Mouse (Mus musculus) layer of hippocampus, adult 11-12 months (tissue): ENCODE data around the gene Ccdc38.

ENCODE experiments used
- DNase-seq: peaks from one replicate; pipeline ENCODE4 v3.0.0; 2022; ENCODE audit warnings: low spot score

Ccdc38 gene

GRCm38 (mm10) chr10:93540431-93541210 is at the start of gene Ccdc38:
Gene Ccdc38 (plus strand): TSS chr10:93540632.
- DNase-seq: no peak

- no peak for DNase-seq
Observed at GRCm38 (mm10) chr10:93500864-93501263, 39.6 kb upstream of the Ccdc38 start.

GRCm38 (mm10) chr10:93501346-93501745 is 39.1 kb upstream of the Ccdc38 start:
- no peak for DNase-seq

GRCm38 (mm10) chr10:93508383-93508970 is 32.0 kb upstream of the Ccdc38 start:
- no peak for DNase-seq

- DNase-seq: no peak
Observed at GRCm38 (mm10) chr10:93509532-93510153, 30.8 kb upstream of the Ccdc38 start.

- DNase-seq: no peak
Observed at GRCm38 (mm10) chr10:93515419-93515818, 25.0 kb upstream of the Ccdc38 start.

GRCm38 (mm10) chr10:93515927-93516326 is 24.5 kb upstream of the Ccdc38 start:
- DNase-seq: no peak

- no peak for DNase-seq
Observed at GRCm38 (mm10) chr10:93517754-93518153, 22.7 kb upstream of the Ccdc38 start.

GRCm38 (mm10) chr10:93518186-93518585 is 22.2 kb upstream of the Ccdc38 start:
- no peak for DNase-seq

GRCm38 (mm10) chr10:93518620-93519019 is 21.8 kb upstream of the Ccdc38 start:
- no peak for DNase-seq

GRCm38 (mm10) chr10:93519159-93519558 is 21.3 kb upstream of the Ccdc38 start:
- no peak for DNase-seq

- DNase-seq: no peak
Observed at GRCm38 (mm10) chr10:93519756-93520155, 20.7 kb upstream of the Ccdc38 start.

GRCm38 (mm10) chr10:93520994-93521393 is 19.4 kb upstream of the Ccdc38 start:
- no peak for DNase-seq

GRCm38 (mm10) chr10:93525329-93525728 is 15.1 kb upstream of the Ccdc38 start:
- no peak for DNase-seq

GRCm38 (mm10) chr10:93538287-93538686 is 2.1 kb upstream of the Ccdc38 start:
- no peak for DNase-seq

- no peak for DNase-seq
Observed at GRCm38 (mm10) chr10:93538818-93539217, 1.6 kb upstream of the Ccdc38 start.

GRCm38 (mm10) chr10:93539775-93540430 is 529 bp upstream of the Ccdc38 start, which contains the start of gene Amdhd1:
Gene Amdhd1 (minus strand): TSS chr10:93540033.
- DNase-seq: peak; percentile 59

GRCm38 (mm10) chr10:93541585-93541984 is 1.2 kb downstream of the Ccdc38 start:
- DNase-seq: no peak

- DNase-seq: no peak
Observed at GRCm38 (mm10) chr10:93542356-93542755, 1.9 kb downstream of the Ccdc38 start.

- DNase-seq: no peak
Observed at GRCm38 (mm10) chr10:93543176-93543575, 2.7 kb downstream of the Ccdc38 start.

- DNase-seq: no peak
Observed at GRCm38 (mm10) chr10:93544172-93544571, 3.7 kb downstream of the Ccdc38 start.

- DNase-seq: no peak
Observed at GRCm38 (mm10) chr10:93547741-93548270, 7.4 kb downstream of the Ccdc38 start.
